Mouse (Mus musculus) kidney, adult 2 months (tissue): ENCODE data around the gene Tigd4. TPM values are rescaled to one million over a fixed set of nuclear protein-coding genes. Genes with fewer than 3 reads are reported as not detected.

Experiments used
- DNase-seq: peaks from one replicate; pipeline ENCODE4 v3.0.0; 2021
- H3K27ac ChIP-seq: fragments of 200-500 bp; 2 replicates; pipeline ENCODE4 v1.5.1; 2012; ENCODE audit warnings: low read depth, low read length, control low read depth, inconsistent platforms; ENCODE audit not compliant: insufficient read depth
- H3K27me3 ChIP-seq: fragments of 200-500 bp; replicated peaks from 2 replicates; pipeline ENCODE4 v1.6.1; 2012; ENCODE audit warnings: mild to moderate bottlenecking, moderate library complexity, low read length, inconsistent platforms; ENCODE audit not compliant: control insufficient read depth, insufficient read depth
- H3K36me3 ChIP-seq: fragments of 200-500 bp; 2 replicates; pipeline ENCODE4 v1.6.1; 2012; ENCODE audit warnings: mild to moderate bottlenecking, moderate library complexity, low read length, inconsistent platforms; ENCODE audit not compliant: control insufficient read depth, insufficient read depth
- H3K4me1 ChIP-seq: fragments of 200-500 bp; 2 replicates; pipeline ENCODE4 v1.6.1; 2011; ENCODE audit warnings: low read length; ENCODE audit not compliant: control insufficient read depth, insufficient read depth
- H3K4me3 ChIP-seq: fragments of 200-500 bp; 2 replicates; pipeline ENCODE4 v1.5.1; 2011; ENCODE audit warnings: mild to moderate bottlenecking, low read depth, low read length, control low read depth; ENCODE audit not compliant: insufficient read depth
- CTCF ChIP-seq: fragments of 200-500 bp; conservative IDR thresholded peaks from 2 replicates; pipeline ENCODE4 v1.5.1; 2011; ENCODE audit warnings: low read depth, mild to moderate bottlenecking, control low read depth, low read length, moderate library complexity, mixed read lengths; ENCODE audit not compliant: insufficient read depth, insufficient read length
- POLR2A ChIP-seq: fragments of 200-500 bp; IDR thresholded peaks from one replicate; pipeline ENCODE4 v1.6.1; 2011; ENCODE audit warnings: low read depth, low read length, control low read depth
- WGBS: fragments of 180-500 bp; shearing (Covaris S2); methylation state at CpG from one replicate; pipeline ENCODE4 v1.1.7; 2018; 5-methylcytosine and 5-hydroxymethylcytosine counted together
- polyA plus RNA-seq: library from polyadenylated mRNA; depleted of rRNA; stranded (reverse); fragments of >200 nt; gene quantifications from 2 replicates; pipeline ENCODE4 v1.2.3, GENCODE M21; 2012

Gene Tigd4
- polyA plus RNA-seq, 1 experiment: not detected

DNA sequence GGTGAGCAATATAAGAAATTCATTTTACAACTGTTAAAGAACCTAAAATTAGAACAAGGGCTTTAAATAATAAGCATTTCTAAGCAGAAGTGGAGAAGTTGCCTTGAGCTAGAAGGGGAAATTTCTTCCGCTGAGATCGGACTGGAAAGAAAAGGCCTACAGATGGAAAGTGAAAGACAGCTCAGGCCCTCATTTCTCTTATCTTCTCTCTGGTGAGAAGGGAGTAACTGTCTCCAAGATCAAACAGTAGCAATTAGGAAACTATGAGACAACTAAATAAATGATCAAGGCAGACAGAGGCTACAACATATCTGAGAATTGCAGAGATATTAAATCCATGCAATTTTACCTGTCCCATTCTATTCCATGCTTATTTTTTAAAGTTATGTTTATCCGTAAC lies 22.9 kb upstream of the Tigd4 start:
- Histone ChIP-seq H3K36me3 (no peaks in the 10 kb centered on the region), H3K4me1 (peaks cover 2% of the 10 kb centered on the region; the same call in 1 of the 2 replicates), H3K27me3 (no peaks in the 10 kb centered on the region), H3K27ac (no peak overlapping the region), H3K4me3 (no peak overlapping the region)
- DNase-seq: no peak
- 78% methylated on average over 3 of the region's 3 CpGs for WGBS
- TF ChIP-seq POLR2A (no peak), CTCF (no peak)

DNA sequence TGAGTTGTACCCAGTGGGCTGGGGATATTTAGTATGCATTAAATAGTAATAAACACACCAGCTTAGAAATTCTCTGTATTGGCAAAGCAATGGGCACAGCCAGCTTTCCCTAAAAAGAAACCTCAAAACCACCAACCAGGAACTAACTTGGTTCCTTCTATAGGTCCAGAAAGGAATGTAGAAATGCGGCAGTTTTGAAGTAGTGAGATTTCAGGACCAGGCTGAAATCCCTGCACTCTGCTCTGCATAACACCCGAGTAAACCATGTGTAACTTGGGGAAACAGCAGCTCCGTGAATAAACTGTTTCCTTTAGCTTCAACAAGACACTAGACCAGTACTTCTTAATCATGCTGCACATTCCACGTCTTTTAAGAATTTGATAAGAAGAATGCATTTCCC lies 12.7 kb upstream of the Tigd4 start:
- TF ChIP-seq POLR2A: no peak
- TF ChIP-seq CTCF: no peak
- Histone ChIP-seq H3K36me3 (no peaks in the 10 kb centered on the region), H3K27me3 (no peaks in the 10 kb centered on the region), H3K27ac (no peak overlapping the region), H3K4me1 (peaks cover 16% of the 10 kb centered on the region; the same call in 1 of the 2 replicates), H3K4me3 (no peak overlapping the region)
- WGBS: 12% methylated on average over 4 of the region's 4 CpGs
- DNase-seq: no peak

DNA sequence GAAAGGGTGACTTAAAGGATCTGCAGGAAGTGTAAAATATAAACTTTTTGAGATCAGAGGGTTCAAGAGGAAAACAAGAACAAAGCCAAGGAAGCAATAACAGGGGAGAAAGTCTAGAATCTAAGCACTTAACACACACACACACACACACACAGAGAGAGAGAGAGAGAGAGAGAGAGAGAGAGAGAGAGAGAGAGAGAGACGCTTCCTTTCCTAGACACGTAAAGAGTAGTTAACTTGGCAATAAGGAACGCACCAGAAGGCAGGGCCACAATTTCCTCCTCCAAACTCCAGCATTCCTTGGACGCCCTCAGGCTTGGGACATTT lies 11.7 kb upstream of the Tigd4 start:
- H3K27ac ChIP-seq: peak overlapping the region; percentile 77
- no peaks in the 10 kb centered on the region for H3K27me3 ChIP-seq
- H3K4me3 ChIP-seq: peak overlapping the region; percentile 83
- DNase-seq: no peak
- H3K36me3 ChIP-seq: no peaks in the 10 kb centered on the region
- peaks cover 16% of the 10 kb centered on the region; the same call in 1 of the 2 replicates for H3K4me1 ChIP-seq
- TF ChIP-seq POLR2A: no peak
- WGBS: 0% methylated on average over 4 of the region's 4 CpGs

DNA sequence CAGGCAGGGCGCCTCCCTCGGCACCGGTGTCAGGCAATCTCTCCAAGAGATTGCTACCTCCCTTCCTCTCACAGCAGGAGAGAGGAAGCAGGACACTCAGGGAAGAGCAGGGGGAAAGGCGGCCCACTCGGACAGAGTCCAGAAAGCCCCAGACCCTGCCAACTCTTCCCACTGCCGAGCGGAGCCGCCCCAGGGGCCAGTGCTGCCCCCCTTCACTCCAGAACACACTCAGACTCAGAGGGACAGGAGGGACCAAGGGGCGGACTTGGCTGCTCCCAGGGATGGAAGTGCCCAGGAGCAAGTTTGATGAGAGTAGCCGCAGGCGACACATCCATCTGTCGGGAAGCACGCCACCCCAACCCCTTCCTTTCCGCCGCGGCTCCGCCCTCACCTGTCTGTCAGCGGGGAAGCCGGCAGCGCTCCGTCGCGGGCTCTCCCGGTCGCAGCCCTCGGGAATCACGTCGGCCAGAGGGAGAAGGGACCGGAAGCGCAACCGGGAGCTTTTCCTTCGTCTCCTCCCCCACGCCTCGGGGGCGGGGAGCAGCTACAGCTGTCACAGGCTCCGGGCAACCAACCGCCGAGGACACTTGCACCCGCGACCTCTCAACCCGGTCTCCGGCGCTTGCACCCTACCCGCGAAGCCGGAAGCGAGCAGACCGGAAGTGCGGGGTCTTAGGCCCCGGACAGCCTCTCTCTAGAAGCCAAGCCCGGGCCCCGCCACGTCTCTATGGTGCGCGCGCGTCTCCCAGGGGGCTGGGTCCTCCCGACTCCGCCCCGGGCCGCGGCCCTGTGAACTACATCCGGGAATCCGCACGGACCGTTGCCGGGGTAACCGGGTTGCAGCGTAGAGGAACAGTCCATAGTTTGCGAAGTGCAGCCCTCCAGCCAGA lies 11.1 kb upstream of the Tigd4 start, which contains the start of gene Arfip1:
TSS of gene Arfip1 (minus strand) at position 603 of the 890 bp plus-strand sequence.
- WGBS: under 1% methylated on average over 70 of the region's 70 CpGs
- H3K36me3 ChIP-seq: no peaks in the 10 kb centered on the region
- peak within 1 kb of the TSS; percentile 77 for H3K27ac ChIP-seq
- no peaks in the 10 kb centered on the region for H3K27me3 ChIP-seq
- peaks cover 16% of the 10 kb centered on the region; the same call in 1 of the 2 replicates for H3K4me1 ChIP-seq
- TF ChIP-seq CTCF: no peak
- no peak for TF ChIP-seq POLR2A
- H3K4me3 ChIP-seq: peak within 1 kb of the TSS; percentile 83
- DNase-seq: peak; percentile 98

DNA sequence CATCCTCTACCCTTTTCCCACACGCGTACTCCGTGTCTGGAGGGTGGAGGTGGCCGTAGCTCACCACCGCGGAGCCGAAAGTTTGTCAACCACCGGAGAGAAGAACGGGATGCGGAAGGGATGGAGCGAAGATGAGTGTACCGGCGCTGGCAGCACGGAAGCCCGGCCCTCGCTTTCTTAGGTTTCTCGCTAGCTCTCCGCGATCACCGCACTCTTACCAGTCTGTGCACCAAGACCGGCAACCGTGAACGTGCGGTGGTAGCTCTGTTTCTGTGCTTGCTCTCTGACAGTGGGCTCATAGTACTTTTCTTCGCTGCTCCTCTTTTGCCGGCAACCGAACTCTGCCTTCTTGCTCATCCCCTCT lies 10.5 kb upstream of the Tigd4 start:
- Histone ChIP-seq H3K36me3 (no peaks in the 10 kb centered on the region), H3K27me3 (no peaks in the 10 kb centered on the region), H3K4me1 (peaks cover 12% of the 10 kb centered on the region; the same call in 1 of the 2 replicates), H3K4me3 (peak overlapping the region; percentile 83), H3K27ac (peak overlapping the region; percentile 29; the same call in 1 of the 2 replicates)
- no peak for DNase-seq
- TF ChIP-seq CTCF (no peak), POLR2A (no peak)
- WGBS: under 1% methylated on average over 27 of the region's 27 CpGs

DNA sequence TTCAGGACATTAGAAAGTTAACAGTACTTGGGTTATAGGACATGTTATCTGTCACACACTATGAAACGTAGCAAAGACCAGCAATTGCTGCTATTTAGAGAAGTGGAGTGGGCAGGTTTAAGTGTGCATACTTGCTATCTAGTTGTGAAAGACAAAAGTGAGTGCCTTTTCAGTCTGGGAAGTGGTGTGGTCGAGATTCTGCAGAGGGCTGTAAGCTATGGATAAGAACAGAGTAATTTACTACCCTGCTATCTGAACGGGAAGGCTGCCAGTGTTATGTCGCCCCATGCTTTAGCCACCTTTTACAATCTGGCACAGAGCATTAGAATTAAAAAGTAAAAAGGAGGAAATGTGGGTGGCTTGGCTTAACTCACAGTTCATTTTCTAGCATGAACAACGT lies 6.6 kb upstream of the Tigd4 start:
- no peak for TF ChIP-seq POLR2A
- no peak for TF ChIP-seq CTCF
- Histone ChIP-seq H3K27me3 (no peaks in the 10 kb centered on the region), H3K27ac (no peak overlapping the region), H3K4me3 (no peak overlapping the region), H3K36me3 (no peaks in the 10 kb centered on the region), H3K4me1 (no peaks in the 10 kb centered on the region; the same call in 1 of the 2 replicates)
- 43% methylated on average over 5 of the region's 5 CpGs for WGBS
- no peak for DNase-seq

DNA sequence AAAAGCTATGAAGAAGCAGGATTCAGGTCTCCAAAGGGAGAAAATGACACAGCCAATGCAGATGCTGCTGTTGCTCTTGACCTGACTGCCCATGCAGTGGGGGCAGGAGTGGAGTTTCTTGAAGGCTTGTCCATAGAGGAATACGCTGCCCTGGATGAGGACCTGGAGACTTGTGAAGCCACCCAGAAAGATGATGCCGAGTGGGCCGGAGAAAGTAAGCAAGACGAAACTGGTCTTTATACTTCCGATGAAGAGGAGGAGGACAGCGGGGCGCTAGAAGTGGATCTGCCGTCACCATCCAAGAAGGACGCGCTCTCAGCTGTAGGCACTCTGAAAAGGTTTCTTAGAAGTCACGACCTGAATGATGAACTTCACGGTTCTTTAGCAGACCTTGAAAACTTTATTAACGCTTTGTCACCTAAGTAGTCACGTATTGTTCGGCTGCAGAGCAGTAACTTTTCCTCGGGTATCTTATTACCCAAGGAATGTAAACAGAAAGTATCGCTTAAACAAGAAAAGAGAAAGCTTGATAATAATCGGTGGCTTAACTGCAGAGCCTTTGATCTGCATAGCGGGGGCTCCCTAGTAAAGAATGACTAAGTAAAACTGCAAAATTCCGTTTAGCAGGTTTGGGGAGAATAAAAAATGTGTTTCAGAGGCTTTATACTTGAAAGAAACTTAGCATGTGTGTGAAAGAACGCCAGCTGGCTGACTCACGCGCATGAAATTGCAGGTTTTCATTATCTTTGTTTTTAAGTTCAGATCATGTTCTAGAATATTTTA lies 1.7 kb downstream of the Tigd4 start:
- Histone ChIP-seq H3K27me3 (0 out of 2 replicates have a peak, but pooled peaks cover 2% of the 10 kb centered on the region), H3K4me3 (peak overlapping the region; percentile 45), H3K36me3 (no peaks in the 10 kb centered on the region), H3K4me1 (peaks cover 4% of the 10 kb centered on the region; the same call in 1 of the 2 replicates), H3K27ac (no peak overlapping the region)
- no peak for TF ChIP-seq CTCF
- TF ChIP-seq POLR2A: no peak
- 9% methylated on average over 23 of the region's 23 CpGs for WGBS
- no peak for DNase-seq
